Mouse (Mus musculus): ENCODE data around the gene Batf3.

Batf3 gene

GRCm38 (mm10) chr1:191086304-191086878 lies 11.3 kb upstream of the Batf3 start:
- in situ Hi-C loops (cut with MboI, MseI) = loop anchor here (5.0 to 25.0 kb wide), 2 partner anchors 41 to 201 kb away; no protein-coding TSS in a partner anchor

- in situ Hi-C loops (cut with MboI, MseI) = loop anchor here (5.0 to 25.0 kb wide), 2 partner anchors 40 to 200 kb away; no protein-coding TSS in a partner anchor
Measured at GRCm38 (mm10) chr1:191086960-191087359, 10.7 kb upstream of the Batf3 start.

- in situ Hi-C loops (cut with MboI, MseI) = loop anchor here (5.0 to 25.0 kb wide), 2 partner anchors 39 to 199 kb away; no protein-coding TSS in a partner anchor
Measured at GRCm38 (mm10) chr1:191087955-191088354, 9.7 kb upstream of the Batf3 start.

- in situ Hi-C loops (cut with MboI, MseI) = loop anchor here (5.0 to 25.0 kb wide), 2 partner anchors 38 to 198 kb away; no protein-coding TSS in a partner anchor
Measured at GRCm38 (mm10) chr1:191089355-191089754, 8.3 kb upstream of the Batf3 start.

GRCm38 (mm10) chr1:191092050-191092449 lies 5.6 kb upstream of the Batf3 start:
- in situ Hi-C loops (cut with MboI, MseI) = loop anchor here (25.0 kb wide), 1 partner anchor 195 kb away; no protein-coding TSS in a partner anchor

GRCm38 (mm10) chr1:191093578-191093977 lies 4.1 kb upstream of the Batf3 start:
- in situ Hi-C loops (cut with MboI, MseI) = loop anchor here (25.0 kb wide), 1 partner anchor 194 kb away; no protein-coding TSS in a partner anchor

- in situ Hi-C loops (cut with MboI, MseI) = loop anchor here (25.0 kb wide), 1 partner anchor 192 kb away; no protein-coding TSS in a partner anchor
Measured at GRCm38 (mm10) chr1:191095019-191095418, 2.6 kb upstream of the Batf3 start.

- in situ Hi-C loops (cut with MboI, MseI) = loop anchor here (25.0 kb wide), 1 partner anchor 190 kb away; no protein-coding TSS in a partner anchor
Measured at GRCm38 (mm10) chr1:191096871-191097681, 571 bp upstream of the Batf3 start.

GRCm38 (mm10) chr1:191099114-191099513 lies 1.5 kb downstream of the Batf3 start:
- in situ Hi-C loops (cut with MboI, MseI) = loop anchor here (25.0 kb wide), 1 partner anchor 188 kb away; no protein-coding TSS in a partner anchor

- in situ Hi-C loops (cut with MboI, MseI) = loop anchor here (25.0 kb wide), 1 partner anchor 187 kb away; no protein-coding TSS in a partner anchor
Measured at GRCm38 (mm10) chr1:191099772-191100291, 2.2 kb downstream of the Batf3 start.

GRCm38 (mm10) chr1:191102730-191103370 lies 5.2 kb downstream of the Batf3 start:
- in situ Hi-C loops (cut with MboI, MseI) = no loop called here

- in situ Hi-C loops (cut with MboI, MseI) = loop anchor here (5.0 kb wide), 1 partner anchor 87 kb away; no protein-coding TSS in a partner anchor
Measured at GRCm38 (mm10) chr1:191105246-191105645, 7.6 kb downstream of the Batf3 start.

GRCm38 (mm10) chr1:191107306-191107705 lies 9.7 kb downstream of the Batf3 start:
- in situ Hi-C loops (cut with MboI, MseI) = loop anchor here (5.0 kb wide), 1 partner anchor 85 kb away; no protein-coding TSS in a partner anchor

GRCm38 (mm10) chr1:191109907-191110306 lies 12.3 kb downstream of the Batf3 start:
- in situ Hi-C loops (cut with MboI, MseI) = loop anchor here (5.0 kb wide), 1 partner anchor 82 kb away; no protein-coding TSS in a partner anchor

GRCm38 (mm10) chr1:191111146-191111545 lies 13.5 kb downstream of the Batf3 start:
- in situ Hi-C loops (cut with MboI, MseI) = no loop called here

GRCm38 (mm10) chr1:191114868-191115267 lies 17.2 kb downstream of the Batf3 start:
- in situ Hi-C loops (cut with MboI, MseI) = no loop called here

- in situ Hi-C loops (cut with MboI, MseI) = no loop called here
Measured at GRCm38 (mm10) chr1:191115514-191116238, 18.0 kb downstream of the Batf3 start.

- in situ Hi-C loops (cut with MboI, MseI) = no loop called here
Measured at GRCm38 (mm10) chr1:191122744-191123143, 25.1 kb downstream of the Batf3 start.

- in situ Hi-C loops (cut with MboI, MseI) = no loop called here
Measured at GRCm38 (mm10) chr1:191123696-191124095, 26.0 kb downstream of the Batf3 start.

GRCm38 (mm10) chr1:191124288-191124687 lies 26.6 kb downstream of the Batf3 start:
- in situ Hi-C loops (cut with MboI, MseI) = no loop called here

Data from regulatory T cell (primary cell).